Mouse (Mus musculus) layer of hippocampus, postnatal 36 days (tissue): Measurements from ENCODE around the gene Ccdc78. TPM values are rescaled to one million over a fixed set of nuclear protein-coding genes. Genes with fewer than 3 reads are reported as not detected.
"Not testable (repeated sequence)": the region's sequence is repeated elsewhere in the genome, so short reads cannot be mapped to it uniquely, and the experiment has no call there.

Experiments
- DNase-seq, 2 experiments: peaks; one replicate each; pipeline ENCODE4 v3.0.0; 2022
- total RNA-seq, 2 experiments: library from RNA; stranded (reverse); gene quantifications; 2 replicates each; pipeline ENCODE4 v1.2.3; 2021

Gene Ccdc78
- total RNA-seq, result under 1 TPM; 0.20 to 0.25 TPM

GRCm38 (mm10) chr17:25786280-25786679 is at the start of gene Ccdc78:
Gene Ccdc78 (plus strand): TSS chr17:25786580.
- no peak for DNase-seq

- DNase-seq, result no peak
These were observed 47.5 kb upstream of the Ccdc78 start for GRCm38 (mm10) chr17:25738861-25739260.

GRCm38 (mm10) chr17:25741471-25741870 is 44.9 kb upstream of the Ccdc78 start:
- not testable (repeated sequence) for DNase-seq

GRCm38 (mm10) chr17:25743831-25744230 is 42.5 kb upstream of the Ccdc78 start:
- no peak for DNase-seq

- no peak for DNase-seq
These were observed 42.1 kb upstream of the Ccdc78 start for GRCm38 (mm10) chr17:25744311-25744710.

GRCm38 (mm10) chr17:25748238-25748637 is 38.1 kb upstream of the Ccdc78 start:
- no peak for DNase-seq

- no peak for DNase-seq
These were observed 37.1 kb upstream of the Ccdc78 start for GRCm38 (mm10) chr17:25749314-25749713.

GRCm38 (mm10) chr17:25751446-25751845 is 34.9 kb upstream of the Ccdc78 start:
- DNase-seq, result peak in 1 of 2 experiments; percentile 15

- DNase-seq, result no peak
These were observed 32.1 kb upstream of the Ccdc78 start, which contains the start of gene Msln for GRCm38 (mm10) chr17:25754241-25754640. Gene Msln (minus strand): TSS chr17:25754378.

GRCm38 (mm10) chr17:25755086-25755485 is 31.3 kb upstream of the Ccdc78 start:
- DNase-seq, result no peak

GRCm38 (mm10) chr17:25755627-25756377 is 30.6 kb upstream of the Ccdc78 start:
- no peak for DNase-seq

- DNase-seq, result no peak
These were observed 29.8 kb upstream of the Ccdc78 start for GRCm38 (mm10) chr17:25756378-25757242.

GRCm38 (mm10) chr17:25757691-25758090 is 28.7 kb upstream of the Ccdc78 start:
- DNase-seq, result no peak

GRCm38 (mm10) chr17:25760148-25760547 is 26.2 kb upstream of the Ccdc78 start:
- no peak for DNase-seq

- no peak for DNase-seq
These were observed 24.8 kb upstream of the Ccdc78 start for GRCm38 (mm10) chr17:25761561-25761970.

- no peak for DNase-seq
These were observed 23.8 kb upstream of the Ccdc78 start for GRCm38 (mm10) chr17:25762591-25762990.

- DNase-seq, result no peak
These were observed 20.5 kb upstream of the Ccdc78 start for GRCm38 (mm10) chr17:25765886-25766285.

GRCm38 (mm10) chr17:25769331-25769730 is 17.0 kb upstream of the Ccdc78 start:
- no peak for DNase-seq

- DNase-seq, result peak; percentile 98
These were observed 12.7 kb upstream of the Ccdc78 start, which contains the start of gene Narfl for GRCm38 (mm10) chr17:25773549-25774120. Gene Narfl (plus strand): TSS chr17:25773776.

GRCm38 (mm10) chr17:25775318-25776062 is 10.9 kb upstream of the Ccdc78 start:
- no peak for DNase-seq

- DNase-seq, result no peak
These were observed 8.4 kb upstream of the Ccdc78 start for GRCm38 (mm10) chr17:25777948-25778347.

- no peak for DNase-seq
These were observed 5.0 kb upstream of the Ccdc78 start for GRCm38 (mm10) chr17:25781339-25781738.
